Mouse (Mus musculus) cerebellum, adult 9-10 months (tissue): ENCODE results near the gene Mief2.

Experiments
- DNase-seq: peaks from one replicate; pipeline ENCODE4 v3.0.0; 2022

Mief2 gene

GRCm38 (mm10) chr11:60728260-60728761 lies at the start of gene Mief2:
Gene Mief2 (plus strand): TSS chr11:60728398.
- peak; percentile 95 for DNase-seq

- no peak for DNase-seq
Observed at GRCm38 (mm10) chr11:60696165-60696564, 32.0 kb upstream of the Mief2 start.

GRCm38 (mm10) chr11:60697561-60697960 lies 30.6 kb upstream of the Mief2 start:
- DNase-seq: peak; percentile 66

GRCm38 (mm10) chr11:60698806-60699523 lies 29.2 kb upstream of the Mief2 start:
- DNase-seq: peak; percentile 59

- DNase-seq: peak; percentile 86
Observed at GRCm38 (mm10) chr11:60699524-60700075, 28.6 kb upstream of the Mief2 start, which contains the start of gene Llgl1. Gene Llgl1 (plus strand): TSS chr11:60699723.

- peak; percentile 50 for DNase-seq
Observed at GRCm38 (mm10) chr11:60700320-60701185, 27.6 kb upstream of the Mief2 start.

- DNase-seq: peak; percentile 51
Observed at GRCm38 (mm10) chr11:60701611-60702010, 26.6 kb upstream of the Mief2 start.

GRCm38 (mm10) chr11:60703131-60703530 lies 25.1 kb upstream of the Mief2 start:
- DNase-seq: peak; percentile 66

- DNase-seq: peak; percentile 46
Observed at GRCm38 (mm10) chr11:60704023-60704880, 23.9 kb upstream of the Mief2 start.

- no peak for DNase-seq
Observed at GRCm38 (mm10) chr11:60705255-60705654, 22.9 kb upstream of the Mief2 start.

GRCm38 (mm10) chr11:60706076-60706475 lies 22.1 kb upstream of the Mief2 start:
- peak; percentile 13 for DNase-seq

- DNase-seq: peak; percentile 11
Observed at GRCm38 (mm10) chr11:60706696-60707480, 21.3 kb upstream of the Mief2 start.

- peak; percentile 45 for DNase-seq
Observed at GRCm38 (mm10) chr11:60707672-60708071, 20.5 kb upstream of the Mief2 start.

GRCm38 (mm10) chr11:60708631-60709030 lies 19.6 kb upstream of the Mief2 start:
- peak; percentile 10 for DNase-seq

- DNase-seq: no peak
Observed at GRCm38 (mm10) chr11:60709481-60710465, 18.4 kb upstream of the Mief2 start.

- no peak for DNase-seq
Observed at GRCm38 (mm10) chr11:60711218-60711617, 17.0 kb upstream of the Mief2 start.

- DNase-seq: no peak
Observed at GRCm38 (mm10) chr11:60712040-60712439, 16.2 kb upstream of the Mief2 start.

- DNase-seq: no peak
Observed at GRCm38 (mm10) chr11:60712639-60713255, 15.5 kb upstream of the Mief2 start.

GRCm38 (mm10) chr11:60715833-60716232 lies 12.4 kb upstream of the Mief2 start:
- no peak for DNase-seq

- no peak for DNase-seq
Observed at GRCm38 (mm10) chr11:60719263-60719662, 8.9 kb upstream of the Mief2 start.
